8 mouse cellular contexts compared by ENCODE assay signal in the genomic region with DNA sequence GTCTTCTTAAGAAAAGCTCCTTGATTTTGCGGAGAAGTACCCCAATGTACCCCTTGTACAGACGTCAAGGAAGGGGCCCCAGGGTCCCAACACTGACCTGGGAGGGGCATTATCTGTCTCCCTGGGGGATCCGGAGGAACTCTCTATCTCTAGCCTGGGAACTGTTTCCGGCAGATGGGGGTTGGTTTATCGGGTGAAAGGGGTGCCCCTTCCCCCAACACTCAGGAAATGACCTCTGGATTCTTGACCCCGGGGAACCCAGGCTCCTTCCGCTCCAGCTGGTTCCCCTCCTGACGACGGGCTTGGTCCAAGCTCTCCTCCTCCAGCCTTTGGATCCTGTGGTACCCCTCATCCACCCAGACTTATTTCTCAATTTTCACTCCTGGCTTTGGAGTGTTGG. TPM values are rescaled to one million over a fixed set of nuclear protein-coding genes. Genes with fewer than 3 reads are reported as not detected.
DNase-seq lines count a peak whose midpoint lies in the region; ATAC-seq and TF ChIP-seq lines count a peak whose summit lies in the region.

No protein-coding gene starts in this region.

- H3K27ac ChIP-seq in ES-E14 (ENCODE audit: insufficient read depth, low read depth, low read length, poor library complexity, severe bottlenecking) = peak overlapping the region; percentile 75; the same call in 1 of the 2 replicates
- H3K27ac ChIP-seq in forebrain, embryonic 11.5 days (ENCODE audit: low read depth, low read length) = no peak overlapping the region
- H3K27ac ChIP-seq in hindbrain, postnatal 0 days = no peak overlapping the region
- peak overlapping the region; percentile 61; the same call in 1 of the 2 replicates for H3K27ac ChIP-seq in liver, embryonic 13.5 days
- no peak overlapping the region for H3K27ac ChIP-seq in neural tube, embryonic 15.5 days (replicated peaks)

- 16% methylated on average over 9 of the region's 9 CpGs for WGBS in forebrain, embryonic 11.5 days
- 20% methylated on average over 9 of the region's 9 CpGs for WGBS in hindbrain, postnatal 0 days
- WGBS in liver, embryonic 13.5 days (ENCODE audit: insufficient replicate concordance) = 2% methylated on average over 9 of the region's 9 CpGs
- WGBS in neural tube, embryonic 15.5 days = 12% methylated on average over 9 of the region's 9 CpGs

- no peak for ATAC-seq in forebrain, embryonic 11.5 days (replicated peaks; ENCODE audit: low FRiP score)
- no peak for ATAC-seq in hindbrain, postnatal 0 days
- peak; percentile 29 for ATAC-seq in liver, embryonic 13.5 days (ENCODE audit: low read depth)
- ATAC-seq in neural tube, embryonic 15.5 days (ENCODE audit: low FRiP score) = no peak

- peak overlapping the region; percentile 58; the same call in 1 of the 2 replicates for H3K4me2 ChIP-seq in forebrain, embryonic 11.5 days (ENCODE audit: low read depth, low read length, severe bottlenecking)
- peak overlapping the region; percentile 100 for H3K4me2 ChIP-seq in hindbrain, postnatal 0 days (ENCODE audit: low read depth, low read length)
- peak overlapping the region; percentile 91 for H3K4me2 ChIP-seq in liver, embryonic 13.5 days
- H3K4me2 ChIP-seq in neural tube, embryonic 15.5 days = peak overlapping the region; percentile 98

- H3K4me1 ChIP-seq in ES-E14 (ENCODE audit: control insufficient read depth in 2 of 2, insufficient read depth in 2 of 2, low read length in 2 of 2, poor library complexity in 1 of 2) = peaks cover 1 to 43% of the 10 kb centered on the region in 2 experiments; a peak in 3 of 4 replicates
- H3K4me1 ChIP-seq in forebrain, embryonic 11.5 days (replicated peaks; ENCODE audit: control insufficient read depth, insufficient read depth, low read length) = peaks cover 17% of the 10 kb centered on the region
- H3K4me1 ChIP-seq in hindbrain, postnatal 0 days (ENCODE audit: insufficient read depth, low read length) = peaks cover 4% of the 10 kb centered on the region; the same call in 1 of the 2 replicates
- H3K4me1 ChIP-seq in liver, embryonic 13.5 days (replicated peaks) = peaks cover 55% of the 10 kb centered on the region
- peaks cover 44% of the 10 kb centered on the region for H3K4me1 ChIP-seq in neural tube, embryonic 15.5 days

- no peak for DNase-seq in ES-E14 (ENCODE audit: low read depth, low spot score)
- DNase-seq in forebrain, embryonic 11.5 days (ENCODE audit: low spot score) = no peak
- DNase-seq in hindbrain, postnatal 0 days (ENCODE audit: low spot score) = no peak
- DNase-seq in liver, embryonic 13.5 days = no peak
- DNase-seq in left cerebral cortex, postnatal 4 days = no peak
- no peak for DNase-seq in right cerebral cortex, postnatal 14 days
- no peak for DNase-seq in frontal cortex, postnatal 10 days (ENCODE audit: low spot score in 2 of 2)

- no peak for TF ChIP-seq CTCF in hindbrain, postnatal 0 days (IDR thresholded peaks at IDR 0.05; ENCODE audit: low read depth)

- 0 out of 2 replicates have a peak, but pooled peaks cover 3% of the 10 kb centered on the region for H3K36me3 ChIP-seq in ES-E14 (ENCODE audit: control insufficient read depth, insufficient read depth, low read length, poor library complexity, severe bottlenecking)
- no peaks in the 10 kb centered on the region for H3K36me3 ChIP-seq in forebrain, embryonic 11.5 days (ENCODE audit: control insufficient read depth, insufficient read depth, low read length)
- 0 out of 2 replicates have a peak, but pooled peaks cover 7% of the 10 kb centered on the region for H3K36me3 ChIP-seq in hindbrain, postnatal 0 days (ENCODE audit: insufficient read depth, low read length)
- H3K36me3 ChIP-seq in liver, embryonic 13.5 days = peaks cover 10% of the 10 kb centered on the region
- peaks cover 6% of the 10 kb centered on the region; the same call in 1 of the 2 replicates for H3K36me3 ChIP-seq in neural tube, embryonic 15.5 days

- peak overlapping the region; percentile 71; the same call in 1 of the 2 replicates for H3K9ac ChIP-seq in ES-E14 (ENCODE audit: insufficient read depth, low read depth, low read length, poor library complexity, severe bottlenecking)
- H3K9ac ChIP-seq in forebrain, embryonic 11.5 days (ENCODE audit: low read length) = peak overlapping the region; percentile 32; the same call in 1 of the 2 replicates
- peak overlapping the region; percentile 54; the same call in 1 of the 2 replicates for H3K9ac ChIP-seq in hindbrain, postnatal 0 days (replicated peaks; ENCODE audit: low read length)
- H3K9ac ChIP-seq in liver, embryonic 13.5 days = peak overlapping the region; percentile 59
- peak overlapping the region; percentile 42; the same call in 1 of the 2 replicates for H3K9ac ChIP-seq in neural tube, embryonic 15.5 days (replicated peaks)

- H3K9me3 ChIP-seq in ES-E14 (ENCODE audit: control insufficient read depth, insufficient read depth, low read depth, low read length) = no peaks in the 10 kb centered on the region
- no peaks in the 10 kb centered on the region for H3K9me3 ChIP-seq in forebrain, embryonic 11.5 days (ENCODE audit: control insufficient read depth, low read length)
- H3K9me3 ChIP-seq in hindbrain, postnatal 0 days (ENCODE audit: low read length) = no peaks in the 10 kb centered on the region
- no peaks in the 10 kb centered on the region for H3K9me3 ChIP-seq in liver, embryonic 13.5 days (replicated peaks)
- H3K9me3 ChIP-seq in neural tube, embryonic 15.5 days (replicated peaks) = no peaks in the 10 kb centered on the region

- intact Hi-C loops in left cerebral cortex, postnatal 4 days (cut with DNase I) = no loop called here

- H3K27me3 ChIP-seq in forebrain, embryonic 11.5 days (ENCODE audit: control insufficient read depth, insufficient read depth, low read length) = peaks cover 16% of the 10 kb centered on the region
- H3K27me3 ChIP-seq in hindbrain, postnatal 0 days (ENCODE audit: insufficient read depth, low read length) = no peaks in the 10 kb centered on the region
- peaks cover 57% of the 10 kb centered on the region for H3K27me3 ChIP-seq in liver, embryonic 13.5 days
- H3K27me3 ChIP-seq in neural tube, embryonic 15.5 days (replicated peaks) = peaks cover 19% of the 10 kb centered on the region; the same call in 1 of the 2 replicates

- in situ Hi-C loops in ES-E14 (cut with MboI; ENCODE audit: low sequenced_read_pairs in 2 of 2, unreplicated experiment in 2 of 2) = no loop called here

- peak overlapping the region; percentile 74 to 84 for H3K4me3 ChIP-seq in ES-E14 (ENCODE audit: insufficient read depth in 1 of 2, low read depth in 1 of 2, low read length in 2 of 2, poor library complexity in 1 of 2, severe bottlenecking in 1 of 2)
- H3K4me3 ChIP-seq in forebrain, embryonic 11.5 days (ENCODE audit: low read depth, low read length) = peak overlapping the region; percentile 22; the same call in 1 of the 2 replicates
- peak overlapping the region; percentile 65 for H3K4me3 ChIP-seq in hindbrain, postnatal 0 days (ENCODE audit: low read length)
- peak overlapping the region; percentile 64 for H3K4me3 ChIP-seq in liver, embryonic 13.5 days (replicated peaks)
- peak overlapping the region; percentile 63 for H3K4me3 ChIP-seq in neural tube, embryonic 15.5 days (replicated peaks)

TF ChIP-seq in ES-E14, 5 proteins besides CTCF, POLR2A, EP300 and RAD21:
- TF ChIP-seq ZNF384 (IDR thresholded peaks at IDR 0.05; ENCODE audit: low read depth, low read length) (no peak), CHD2 (IDR thresholded peaks at IDR 0.05; ENCODE audit: low read depth, low read length) (no peak), HCFC1 (IDR thresholded peaks at IDR 0.05; ENCODE audit: borderline replicate concordance, insufficient read depth, low read length) (no peak), ZC3H11A (IDR thresholded peaks at IDR 0.05; ENCODE audit: borderline replicate concordance, low read depth, low read length) (no peak), MAFK (IDR thresholded peaks at IDR 0.05; ENCODE audit: insufficient read depth, low read depth, low read length) (no peak)

RNA-seq across cellular contexts. Expression of gene Rasgrp2, which starts 2.8 kb away (rescaled TPM):
- 81.7 and 139 TPM in 2 replicates for total RNA-seq in ES-E14 (2012; rRNA removed)
- 9.5 and 12.9 TPM in 2 replicates for polyA plus RNA-seq in forebrain, embryonic 11.5 days (2014; fragmentation: Nextera tagmentation; extraction: Ambion mirVana)
- total RNA-seq in hindbrain, postnatal 0 days (2014; rRNA removed) = 250 and 283 TPM in 2 replicates
- 230 and 252 TPM in 2 replicates for polyA plus RNA-seq in hindbrain, postnatal 0 days (2015; fragmentation: Nextera tagmentation; extraction: Ambion mirVana)
- polyA plus RNA-seq in liver, embryonic 13.5 days (2015; fragmentation: Nextera tagmentation; extraction: Ambion mirVana) = 77.2 and 85.3 TPM in 2 replicates
- 197 and 217 TPM in 2 replicates for polyA plus RNA-seq in neural tube, embryonic 15.5 days (2015; fragmentation: Nextera tagmentation; extraction: Ambion mirVana)
- 100 to 1,000 TPM; 225 to 228 TPM for total RNA-seq in left cerebral cortex, postnatal 4 days (2021)

RNA-seq across cellular contexts. Expression of gene Nrxn2, which starts 16.6 kb away (rescaled TPM):
- 9.5 and 17.1 TPM in 2 replicates for total RNA-seq in ES-E14 (2012; rRNA removed)
- polyA plus RNA-seq in forebrain, embryonic 11.5 days (2014; fragmentation: Nextera tagmentation; extraction: Ambion mirVana) = 8.1 and 10.4 TPM in 2 replicates
- 355 and 426 TPM in 2 replicates for total RNA-seq in hindbrain, postnatal 0 days (2014; rRNA removed)
- 54.4 and 60.4 TPM in 2 replicates for polyA plus RNA-seq in hindbrain, postnatal 0 days (2015; fragmentation: Nextera tagmentation; extraction: Ambion mirVana)
- 0.48 and 0.54 TPM in 2 replicates for polyA plus RNA-seq in liver, embryonic 13.5 days (2015; fragmentation: Nextera tagmentation; extraction: Ambion mirVana)
- 31.3 and 45.7 TPM in 2 replicates for polyA plus RNA-seq in neural tube, embryonic 15.5 days (2015; fragmentation: Nextera tagmentation; extraction: Ambion mirVana)
- total RNA-seq in left cerebral cortex, postnatal 4 days (2021) = 100 to 1,000 TPM; 695 to 758 TPM

RNA-seq across cellular contexts. Expression of gene Pygm, which starts 17.8 kb away (rescaled TPM):
- total RNA-seq in ES-E14 (2012; rRNA removed) = 3.7 and 4.6 TPM in 2 replicates
- 1.2 TPM in 2 replicates for polyA plus RNA-seq in forebrain, embryonic 11.5 days (2014; fragmentation: Nextera tagmentation; extraction: Ambion mirVana)
- total RNA-seq in hindbrain, postnatal 0 days (2014; rRNA removed) = 11.9 and 18.3 TPM in 2 replicates
- polyA plus RNA-seq in hindbrain, postnatal 0 days (2015; fragmentation: Nextera tagmentation; extraction: Ambion mirVana) = 10.4 and 12.6 TPM in 2 replicates
- polyA plus RNA-seq in liver, embryonic 13.5 days (2015; fragmentation: Nextera tagmentation; extraction: Ambion mirVana) = 2.7 and 2.9 TPM in 2 replicates
- 7.5 and 12.0 TPM in 2 replicates for polyA plus RNA-seq in neural tube, embryonic 15.5 days (2015; fragmentation: Nextera tagmentation; extraction: Ambion mirVana)
- total RNA-seq in left cerebral cortex, postnatal 4 days (2021) = 1 to 10 TPM; 6.2 to 8.2 TPM

RNA-seq across cellular contexts. Expression of gene Sf1, which starts 38.5 kb away (rescaled TPM):
- 150 and 164 TPM in 2 replicates for total RNA-seq in ES-E14 (2012; rRNA removed)
- 275 and 283 TPM in 2 replicates for polyA plus RNA-seq in forebrain, embryonic 11.5 days (2014; fragmentation: Nextera tagmentation; extraction: Ambion mirVana)
- total RNA-seq in hindbrain, postnatal 0 days (2014; rRNA removed) = 89.0 and 89.4 TPM in 2 replicates
- 80.2 and 84.9 TPM in 2 replicates for polyA plus RNA-seq in hindbrain, postnatal 0 days (2015; fragmentation: Nextera tagmentation; extraction: Ambion mirVana)
- polyA plus RNA-seq in liver, embryonic 13.5 days (2015; fragmentation: Nextera tagmentation; extraction: Ambion mirVana) = 68.4 and 92.3 TPM in 2 replicates
- polyA plus RNA-seq in neural tube, embryonic 15.5 days (2015; fragmentation: Nextera tagmentation; extraction: Ambion mirVana) = 88.7 and 104 TPM in 2 replicates
- 100 to 1,000 TPM; 231 to 244 TPM for total RNA-seq in left cerebral cortex, postnatal 4 days (2021)

Comparison
In these comparisons a context has a peak if more than half of its experiments do, and no peak if none do; other contexts are left out.
1. H3K27ac ChIP-seq: peak in ES-E14 (single experiment) and liver, embryonic 13.5 days (single experiment); none in forebrain, embryonic 11.5 days (single experiment), hindbrain, postnatal 0 days (single experiment) and neural tube, embryonic 15.5 days (single experiment).
2. H3K4me3 ChIP-seq: peak in every context shown above with its lines; median percentile 79 in ES-E14; 65 in hindbrain, postnatal 0 days; 64 in liver, embryonic 13.5 days; 63 in neural tube, embryonic 15.5 days; 22 in forebrain, embryonic 11.5 days.
3. Peak in every context shown above with its lines, with median percentiles within 50 percentile points of each other: H3K9ac ChIP-seq and H3K4me2 ChIP-seq.